Mouse (Mus musculus) midbrain, embryonic 13.5 days (tissue): ENCODE measurements around the gene Slc6a6. TPM values are rescaled to one million over a fixed set of nuclear protein-coding genes. Genes with fewer than 3 reads are reported as not detected.

Experiments used
- ATAC-seq: fragments of 200-750 bp; cut with Nextera tagmentation; 2 replicates; pipeline ENCODE4 v1.8.0; 2017; ENCODE audit warnings: mild to moderate bottlenecking, moderate TSS enrichment, moderate library complexity
- H3K27ac ChIP-seq: fragments of 300-500 bp; sonication (generic); 2 replicates; pipeline ENCODE4 v1.5.1; 2015; ENCODE audit warnings: inconsistent platforms, mild to moderate bottlenecking, moderate library complexity
- H3K27me3 ChIP-seq: fragments of 300-500 bp; sonication (generic); 2 replicates; pipeline ENCODE4 v1.6.1; 2015; ENCODE audit warnings: mild to moderate bottlenecking, inconsistent platforms
- H3K36me3 ChIP-seq: fragments of 300-500 bp; sonication (generic); 2 replicates; pipeline ENCODE4 v1.6.1; 2015; ENCODE audit warnings: mild to moderate bottlenecking, inconsistent platforms
- H3K4me1 ChIP-seq: fragments of 300-500 bp; sonication (generic); replicated peaks from 2 replicates; pipeline ENCODE4 v1.6.1; 2015; ENCODE audit warnings: inconsistent platforms
- H3K4me2 ChIP-seq: fragments of 300-500 bp; sonication (generic); replicated peaks from 2 replicates; pipeline ENCODE4 v1.6.1; 2015; ENCODE audit warnings: moderate library complexity, mild to moderate bottlenecking, inconsistent platforms
- H3K4me3 ChIP-seq: fragments of 300-500 bp; sonication (generic); replicated peaks from 2 replicates; pipeline ENCODE4 v1.5.1; 2015; ENCODE audit warnings: mild to moderate bottlenecking, inconsistent platforms
- H3K9ac ChIP-seq: fragments of 300-500 bp; sonication (generic); replicated peaks from 2 replicates; pipeline ENCODE4 v1.6.1; 2015; ENCODE audit warnings: mild to moderate bottlenecking, inconsistent platforms
- H3K9me3 ChIP-seq: fragments of 300-500 bp; sonication (generic); 2 replicates; pipeline ENCODE4 v1.6.1; 2016; ENCODE audit warnings: mild to moderate bottlenecking, inconsistent platforms
- WGBS: fragments of 180-500 bp; shearing (Covaris S2); methylation state at CpG from one replicate; pipeline ENCODE4 v1.1.7; 2015; 5-methylcytosine and 5-hydroxymethylcytosine counted together
- polyA plus RNA-seq: library from polyadenylated mRNA; unstranded; fragments of >200 nt; fragmentation: Nextera tagmentation; extraction: Ambion mirVana; gene quantifications from 2 replicates; pipeline ENCODE4 v1.2.1, GENCODE M21; 2015

Slc6a6 gene
- polyA plus RNA-seq, 1 experiment from 2014 or later = 84.4 TPM

DNA sequence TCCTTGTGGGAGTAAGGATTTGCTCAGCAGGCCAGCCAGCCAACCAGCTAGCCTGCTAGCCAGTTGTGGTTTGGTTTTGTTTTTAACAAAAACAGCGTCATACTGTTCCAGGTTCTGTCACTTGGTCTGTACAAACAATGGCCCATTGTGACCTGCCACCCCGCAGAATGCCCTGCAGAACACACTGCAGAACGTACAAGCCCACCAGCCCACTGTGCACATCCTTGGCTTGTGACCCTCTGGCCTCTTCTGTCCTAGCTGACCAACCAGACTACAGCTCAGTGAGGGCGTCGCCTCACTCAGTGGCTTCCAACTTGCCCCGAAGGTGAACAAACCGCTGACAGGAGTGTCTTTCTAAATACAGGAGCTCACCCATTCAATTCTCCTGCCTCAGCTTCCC is 6.4 kb downstream of the Slc6a6 start:
- no peaks in the 10 kb centered on the region for H3K27me3 ChIP-seq
- H3K4me2 ChIP-seq = no peak overlapping the region
- no peak overlapping the region for H3K4me3 ChIP-seq
- no peak for ATAC-seq
- peaks cover 24% of the 10 kb centered on the region for H3K36me3 ChIP-seq
- WGBS = 70% methylated on average over 7 of the region's 7 CpGs
- H3K9ac ChIP-seq = no peak overlapping the region
- peaks cover 73% of the 10 kb centered on the region for H3K4me1 ChIP-seq
- no peaks in the 10 kb centered on the region for H3K9me3 ChIP-seq
- no peak overlapping the region for H3K27ac ChIP-seq

DNA sequence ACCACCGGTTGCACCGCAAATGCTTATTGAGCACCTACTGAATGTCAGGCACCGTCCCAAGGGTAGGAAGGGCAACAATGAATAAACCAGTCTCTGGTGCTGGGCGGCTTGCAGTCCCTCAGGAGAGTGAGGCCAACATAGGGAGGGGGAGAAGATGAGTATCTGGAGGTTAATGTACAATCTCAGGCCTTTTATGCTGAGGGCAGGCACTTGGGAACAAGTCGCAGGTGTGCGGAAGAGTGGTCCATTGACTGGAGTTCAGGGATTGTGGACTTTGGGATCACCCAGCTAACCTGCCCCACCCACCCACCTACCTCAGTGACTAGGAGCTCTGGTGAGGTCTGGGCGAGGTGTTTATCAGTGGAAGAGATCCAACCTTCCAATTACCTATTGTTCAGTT is 6.8 kb downstream of the Slc6a6 start:
- no peak for ATAC-seq
- 93% methylated on average over 7 of the region's 7 CpGs for WGBS
- H3K4me1 ChIP-seq = peaks cover 71% of the 10 kb centered on the region
- no peak overlapping the region for H3K27ac ChIP-seq
- no peak overlapping the region for H3K4me2 ChIP-seq
- H3K9me3 ChIP-seq = no peaks in the 10 kb centered on the region
- H3K36me3 ChIP-seq = peaks cover 24% of the 10 kb centered on the region
- H3K9ac ChIP-seq = no peak overlapping the region
- H3K4me3 ChIP-seq = no peak overlapping the region
- no peaks in the 10 kb centered on the region for H3K27me3 ChIP-seq

DNA sequence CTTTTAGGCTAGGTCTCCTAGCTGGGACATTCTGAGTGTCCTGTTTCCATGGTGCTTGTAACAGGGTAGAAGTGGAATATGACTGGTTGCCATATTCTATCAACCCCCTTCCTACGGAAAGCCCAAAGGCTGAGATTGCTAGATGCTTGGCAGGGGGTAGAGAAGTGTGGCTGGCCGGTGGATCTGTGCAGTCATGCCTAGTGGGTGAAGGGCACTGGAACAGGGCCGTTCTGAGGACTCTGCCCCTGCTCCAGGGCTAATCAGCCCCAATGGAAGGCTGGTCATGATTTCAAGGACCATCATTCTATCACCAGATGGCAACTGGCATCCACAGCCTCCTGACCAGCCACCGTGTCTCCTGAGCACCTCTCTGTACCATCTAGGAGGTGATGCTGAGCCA is 7.7 kb downstream of the Slc6a6 start:
- no peak for ATAC-seq
- 88% methylated on average over 4 of the region's 4 CpGs for WGBS
- no peak overlapping the region for H3K27ac ChIP-seq
- H3K4me1 ChIP-seq = peaks cover 62% of the 10 kb centered on the region
- peaks cover 24% of the 10 kb centered on the region for H3K36me3 ChIP-seq
- no peak overlapping the region for H3K4me2 ChIP-seq
- H3K27me3 ChIP-seq = no peaks in the 10 kb centered on the region
- H3K9ac ChIP-seq = no peak overlapping the region
- no peaks in the 10 kb centered on the region for H3K9me3 ChIP-seq
- H3K4me3 ChIP-seq = no peak overlapping the region

DNA sequence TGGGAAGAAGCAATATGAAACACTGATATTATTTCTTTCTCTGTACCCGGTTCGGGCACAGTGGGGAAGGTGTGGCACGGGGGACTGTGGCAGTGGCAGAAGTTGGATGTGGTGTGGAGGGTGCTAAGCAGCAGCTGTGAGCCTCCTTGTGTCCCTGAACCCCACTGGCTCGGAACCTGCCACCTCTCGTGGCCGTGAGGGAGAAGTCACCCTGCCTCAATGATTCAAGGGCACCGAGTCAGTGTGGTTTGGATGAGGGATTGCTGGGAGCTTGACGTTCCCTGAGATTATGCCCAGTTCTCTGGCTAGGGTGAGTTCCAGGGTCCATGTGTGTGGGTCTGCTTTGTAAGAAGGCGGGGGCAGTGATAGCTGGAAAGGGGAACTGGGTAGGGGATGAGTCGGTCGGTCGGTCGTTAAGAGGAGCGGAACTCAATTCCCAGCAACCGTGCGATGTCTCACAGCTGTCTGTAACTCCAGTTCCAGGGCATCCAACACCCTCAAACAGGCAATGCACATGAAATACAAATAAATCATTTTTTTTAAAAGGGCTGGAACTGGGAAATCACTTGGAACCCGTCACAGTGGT is 9.5 kb downstream of the Slc6a6 start:
- no peaks in the 10 kb centered on the region for H3K9me3 ChIP-seq
- H3K27me3 ChIP-seq = no peaks in the 10 kb centered on the region
- no peak for ATAC-seq
- H3K4me2 ChIP-seq = no peak overlapping the region
- H3K36me3 ChIP-seq = peaks cover 24% of the 10 kb centered on the region
- H3K27ac ChIP-seq = no peak overlapping the region
- H3K9ac ChIP-seq = no peak overlapping the region
- no peak overlapping the region for H3K4me3 ChIP-seq
- H3K4me1 ChIP-seq = peaks cover 65% of the 10 kb centered on the region
- WGBS = 85% methylated on average over 17 of the region's 17 CpGs

DNA sequence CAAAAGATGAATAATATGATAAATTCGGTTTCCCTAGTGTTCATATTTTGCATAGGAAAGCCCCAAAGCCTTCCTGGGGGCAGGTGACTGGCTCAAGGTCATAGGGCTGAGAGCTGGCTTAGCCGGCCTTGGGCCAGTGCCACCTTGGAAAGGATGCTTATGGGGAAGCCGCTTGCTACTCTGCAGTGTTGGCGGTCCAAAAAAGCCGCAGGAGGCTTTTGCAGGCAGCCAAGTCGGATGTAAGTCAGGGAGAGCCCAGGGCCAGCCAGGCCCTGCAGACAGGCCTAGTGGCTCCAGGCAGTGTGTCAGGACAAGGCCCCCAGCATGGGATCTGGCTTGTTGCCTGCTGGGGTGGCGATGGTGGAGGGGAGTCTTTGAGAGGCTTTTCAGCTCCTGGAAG is 10.8 kb downstream of the Slc6a6 start:
- no peaks in the 10 kb centered on the region for H3K9me3 ChIP-seq
- H3K4me3 ChIP-seq = no peak overlapping the region
- H3K4me2 ChIP-seq = no peak overlapping the region
- peaks cover 32% of the 10 kb centered on the region for H3K36me3 ChIP-seq
- H3K27ac ChIP-seq = peak overlapping the region; percentile 2; the same call in 1 of the 2 replicates
- ATAC-seq = no peak
- H3K4me1 ChIP-seq = peaks cover 59% of the 10 kb centered on the region
- WGBS = 61% methylated on average over 7 of the region's 7 CpGs
- no peak overlapping the region for H3K9ac ChIP-seq
- H3K27me3 ChIP-seq = no peaks in the 10 kb centered on the region

DNA sequence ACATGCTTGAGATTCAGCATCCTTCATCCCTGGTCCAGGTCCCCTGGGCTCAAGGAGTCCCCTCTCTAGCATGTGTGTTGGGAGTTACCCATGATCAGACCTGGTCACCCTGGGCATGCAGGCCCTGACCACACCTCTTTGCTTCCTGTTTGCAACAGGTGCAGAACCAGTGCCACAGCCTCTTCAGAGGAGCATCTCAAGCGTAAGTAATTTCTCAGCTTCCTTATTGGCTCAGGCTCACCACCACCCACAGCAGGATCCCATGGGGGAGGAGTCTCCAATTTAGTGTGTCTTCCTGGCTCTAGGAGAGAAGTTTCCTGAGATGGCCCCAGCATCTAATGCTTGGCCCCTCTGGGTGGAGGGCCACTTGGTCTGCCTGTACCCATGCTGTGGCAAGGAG is 15.0 kb downstream of the Slc6a6 start:
- no peak for ATAC-seq
- Histone ChIP-seq H3K4me3 (no peak overlapping the region), H3K27ac (no peak overlapping the region), H3K9ac (no peak overlapping the region), H3K4me1 (peaks cover 35% of the 10 kb centered on the region), H3K27me3 (no peaks in the 10 kb centered on the region), H3K36me3 (peaks cover 44% of the 10 kb centered on the region), H3K9me3 (no peaks in the 10 kb centered on the region), H3K4me2 (no peak overlapping the region)
- 89% methylated on average over 1 of the region's 1 CpGs for WGBS

DNA sequence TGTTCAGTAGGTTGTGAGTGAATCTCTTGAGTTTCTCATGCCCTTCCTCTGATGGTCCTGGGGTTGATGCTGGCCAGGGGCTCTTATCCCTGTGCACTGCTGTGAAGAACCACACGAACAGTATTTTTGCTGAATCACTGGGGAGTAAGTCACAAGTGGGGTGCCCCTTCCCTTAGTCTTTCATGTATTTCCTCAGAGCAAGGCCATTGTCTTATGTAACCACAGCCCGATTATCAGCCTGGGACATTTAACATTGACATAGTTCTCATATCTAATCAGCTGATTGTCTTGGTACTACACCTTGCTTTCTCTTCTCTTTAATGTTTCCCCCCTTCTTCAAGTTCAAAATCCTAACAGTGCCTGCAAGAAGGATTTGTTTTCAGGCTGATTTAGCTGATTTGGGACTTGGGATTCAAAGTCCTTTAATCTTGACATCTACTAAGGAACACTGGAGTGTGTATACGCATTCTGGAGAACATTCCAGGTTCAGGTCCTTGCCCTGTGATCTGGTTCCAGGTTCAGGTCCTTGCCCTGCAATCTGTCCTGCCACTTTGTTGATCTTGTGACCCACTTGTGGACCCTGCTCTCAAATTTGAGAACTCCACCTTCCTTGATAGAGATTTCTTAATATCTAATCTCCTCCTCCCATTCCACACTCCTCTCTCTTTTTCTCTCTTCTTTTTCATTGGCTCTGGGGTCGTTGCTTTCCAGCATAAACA is 15.8 kb downstream of the Slc6a6 start:
- Histone ChIP-seq H3K36me3 (peaks cover 52% of the 10 kb centered on the region), H3K4me2 (no peak overlapping the region), H3K4me1 (peaks cover 28% of the 10 kb centered on the region), H3K4me3 (no peak overlapping the region), H3K9me3 (no peaks in the 10 kb centered on the region), H3K9ac (no peak overlapping the region), H3K27me3 (no peaks in the 10 kb centered on the region), H3K27ac (no peak overlapping the region)
- ATAC-seq = no peak
- 91% methylated on average over 4 of the region's 4 CpGs for WGBS

DNA sequence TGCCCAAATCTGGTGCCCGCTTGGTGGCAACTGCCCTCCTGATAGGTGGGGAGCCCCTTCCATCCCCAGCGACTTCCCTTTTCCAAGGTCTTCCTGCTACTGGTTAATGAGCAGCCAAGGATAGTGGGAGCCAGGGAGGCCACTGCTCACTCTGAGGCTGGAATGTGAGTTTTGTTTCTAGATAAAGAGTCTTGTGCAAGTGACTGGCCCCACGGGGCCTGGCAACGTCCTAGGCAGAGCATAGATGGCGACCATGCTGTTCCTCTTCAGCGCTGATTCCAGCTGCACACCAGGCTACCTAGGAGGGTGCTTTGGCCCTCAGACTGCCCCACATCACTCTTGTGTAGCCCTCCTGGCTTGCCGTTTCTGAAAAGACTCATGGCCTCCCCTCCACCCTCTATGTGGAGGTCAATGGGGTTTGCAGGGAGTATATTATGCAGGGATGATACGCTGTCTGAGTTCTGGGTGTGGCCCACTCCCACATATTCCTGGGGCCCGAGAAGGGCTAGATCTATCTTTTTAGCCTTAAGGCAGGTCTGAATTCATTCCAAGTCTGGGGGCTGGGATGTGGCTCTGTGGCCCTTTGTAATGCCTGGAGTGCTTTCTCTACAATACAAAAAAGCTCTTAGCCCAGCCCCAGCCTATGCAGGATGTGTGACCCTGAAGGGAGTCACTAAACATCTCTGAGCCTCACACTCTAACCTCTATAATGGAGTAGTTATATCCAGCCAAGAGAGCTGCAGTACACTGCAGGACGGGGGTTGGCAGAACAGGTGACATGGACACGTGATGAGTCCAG is 17.2 kb downstream of the Slc6a6 start:
- ATAC-seq = no peak
- Histone ChIP-seq H3K9me3 (no peaks in the 10 kb centered on the region), H3K36me3 (peaks cover 64% of the 10 kb centered on the region), H3K4me2 (no peak overlapping the region), H3K27me3 (no peaks in the 10 kb centered on the region), H3K4me3 (no peak overlapping the region), H3K4me1 (peaks cover 21% of the 10 kb centered on the region), H3K9ac (no peak overlapping the region), H3K27ac (no peak overlapping the region)
- WGBS = 82% methylated on average over 11 of the region's 11 CpGs

DNA sequence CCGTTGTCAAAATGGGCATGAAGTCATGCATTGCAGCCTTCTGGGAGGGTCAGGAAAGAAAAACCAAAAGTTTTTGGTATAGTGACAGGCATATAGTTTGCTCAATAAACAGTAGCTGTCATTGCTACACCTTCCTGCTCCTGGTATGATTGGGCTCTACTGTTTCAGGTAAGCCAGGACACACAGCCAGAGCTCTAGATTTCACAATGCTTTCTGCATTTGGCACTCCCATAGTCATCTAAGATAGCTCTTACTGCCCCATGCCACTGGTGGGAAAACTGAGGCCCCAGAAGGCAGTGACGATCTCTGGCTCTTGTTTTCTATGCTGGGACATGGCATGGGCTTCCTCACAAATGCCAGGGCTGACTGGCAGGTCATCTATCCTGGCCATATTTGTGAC is 19.6 kb downstream of the Slc6a6 start:
- no peak overlapping the region for H3K4me2 ChIP-seq
- H3K9ac ChIP-seq = no peak overlapping the region
- 92% methylated on average over 2 of the region's 2 CpGs for WGBS
- H3K4me3 ChIP-seq = no peak overlapping the region
- H3K4me1 ChIP-seq = peaks cover 19% of the 10 kb centered on the region
- H3K9me3 ChIP-seq = no peaks in the 10 kb centered on the region
- no peaks in the 10 kb centered on the region for H3K27me3 ChIP-seq
- no peak for ATAC-seq
- peaks cover 67% of the 10 kb centered on the region for H3K36me3 ChIP-seq
- no peak overlapping the region for H3K27ac ChIP-seq

DNA sequence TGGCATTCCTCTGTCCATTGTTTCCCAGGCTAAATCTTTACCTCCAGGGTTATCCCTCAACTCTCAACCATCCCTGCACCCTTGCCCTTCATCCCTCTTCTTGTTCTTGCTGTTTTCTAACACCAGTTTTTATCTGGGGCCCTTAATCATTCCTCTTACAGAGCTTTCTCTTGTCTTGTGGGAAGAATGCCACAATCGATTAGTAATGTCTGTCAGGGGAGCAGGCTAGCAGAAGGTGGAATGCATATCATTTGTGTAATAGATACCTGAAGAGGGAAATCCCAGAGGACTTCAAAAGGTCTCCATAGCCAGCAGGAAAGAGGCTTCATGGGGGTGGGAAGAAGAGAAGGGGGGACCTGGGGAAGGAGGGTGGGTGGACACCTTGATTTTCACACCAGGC is 20.6 kb downstream of the Slc6a6 start:
- Histone ChIP-seq H3K4me2 (no peak overlapping the region), H3K4me1 (peaks cover 21% of the 10 kb centered on the region), H3K27ac (no peak overlapping the region), H3K9me3 (no peaks in the 10 kb centered on the region), H3K4me3 (no peak overlapping the region), H3K27me3 (no peaks in the 10 kb centered on the region), H3K36me3 (peaks cover 64% of the 10 kb centered on the region), H3K9ac (no peak overlapping the region)
- no peak for ATAC-seq
- whole genome bisulfite sequencing = 93% methylated on average over 1 of the region's 1 CpGs

DNA sequence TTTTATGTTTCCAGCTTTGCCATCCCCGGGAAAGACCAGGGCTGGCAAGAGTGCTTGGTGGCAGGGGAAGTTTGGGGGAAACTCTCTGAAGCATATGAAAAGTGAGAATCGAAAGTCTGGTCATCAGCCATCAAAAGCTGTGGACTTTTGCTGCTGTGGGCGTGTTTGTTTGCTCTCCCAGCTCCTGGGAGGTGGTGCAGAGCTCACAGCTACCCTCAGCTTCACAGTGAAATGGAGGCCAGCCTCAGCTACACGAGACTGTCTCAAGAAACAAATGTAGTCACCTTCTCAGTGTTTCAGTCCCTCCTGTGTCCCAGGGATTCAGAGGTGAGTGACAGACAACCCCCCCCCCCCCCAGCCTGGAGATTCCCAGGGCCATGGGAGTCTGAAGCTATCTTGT is 21.8 kb downstream of the Slc6a6 start:
- ATAC-seq = no peak
- Histone ChIP-seq H3K4me3 (no peak overlapping the region), H3K36me3 (peaks cover 53% of the 10 kb centered on the region), H3K9me3 (no peaks in the 10 kb centered on the region), H3K4me2 (no peak overlapping the region), H3K9ac (no peak overlapping the region), H3K4me1 (peaks cover 32% of the 10 kb centered on the region), H3K27ac (no peak overlapping the region), H3K27me3 (no peaks in the 10 kb centered on the region)
- 80% methylated on average over 4 of the region's 4 CpGs for WGBS

DNA sequence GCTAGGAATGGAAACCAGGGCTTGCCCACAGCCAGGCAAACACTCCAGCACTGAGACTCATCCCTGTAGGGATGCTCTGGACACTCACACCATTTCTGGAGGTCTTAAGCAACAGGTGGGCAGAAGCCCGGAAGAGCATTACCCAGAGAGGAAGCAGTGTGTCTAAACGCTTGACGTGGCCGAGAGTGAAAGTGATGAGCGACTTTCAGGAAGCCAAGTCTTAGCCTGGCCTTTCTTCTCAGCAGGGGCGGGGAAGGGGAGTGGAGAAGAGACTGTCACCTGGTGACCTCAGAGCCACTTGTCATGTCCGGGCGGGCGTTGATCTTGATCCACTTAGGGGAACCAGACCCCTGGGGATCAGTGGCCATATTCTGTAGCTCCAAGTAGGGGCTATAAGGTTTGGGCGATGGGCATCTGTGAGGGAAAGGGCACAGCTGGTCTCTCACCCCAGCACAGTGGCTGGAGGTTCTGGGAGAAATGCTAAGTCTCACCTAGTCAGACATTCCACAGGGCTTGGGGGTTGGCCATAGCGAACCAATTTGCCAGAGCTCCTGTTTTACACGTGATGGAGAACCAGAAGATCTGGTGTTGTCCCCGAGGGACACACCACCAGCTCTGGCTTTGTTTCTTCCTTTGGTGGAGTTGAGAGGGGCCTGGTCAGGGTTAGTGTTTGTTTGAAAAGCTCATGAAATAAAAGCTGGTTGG is 22.4 kb downstream of the Slc6a6 start:
- 86% methylated on average over 13 of the region's 13 CpGs for WGBS
- ATAC-seq = no peak
- H3K27ac ChIP-seq = no peak overlapping the region
- H3K36me3 ChIP-seq = peaks cover 49% of the 10 kb centered on the region
- H3K9ac ChIP-seq = no peak overlapping the region
- H3K9me3 ChIP-seq = no peaks in the 10 kb centered on the region
- H3K4me2 ChIP-seq = no peak overlapping the region
- no peak overlapping the region for H3K4me3 ChIP-seq
- H3K27me3 ChIP-seq = no peaks in the 10 kb centered on the region
- H3K4me1 ChIP-seq = peaks cover 34% of the 10 kb centered on the region
